ENCODE assay signal across 8 mouse cellular contexts in the genomic region with DNA sequence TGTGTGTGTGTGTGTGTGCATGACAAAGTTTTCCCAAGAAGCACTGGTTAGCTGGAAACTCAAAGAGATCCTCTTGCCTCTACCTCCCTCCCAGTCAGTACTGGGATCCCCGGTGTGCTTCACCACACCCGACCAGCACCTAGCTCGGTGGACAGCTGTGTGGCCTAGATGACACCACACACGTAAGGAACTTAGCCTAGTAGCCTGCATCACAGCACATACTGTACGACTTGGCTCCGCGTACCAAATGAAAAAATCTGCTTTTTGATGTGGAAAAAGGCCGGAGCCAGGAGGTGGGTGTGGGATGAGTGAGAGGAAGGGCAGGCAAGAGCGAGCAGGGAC. TPM values are rescaled to one million over a fixed set of nuclear protein-coding genes. Genes with fewer than 3 reads are reported as not detected.
DNase-seq lines count a peak whose midpoint lies in the region; ATAC-seq and TF ChIP-seq lines count a peak whose summit lies in the region.

No protein-coding gene starts in this region.

- no peak; the same call in 1 of the 2 replicates for ATAC-seq in kidney, postnatal 0 days (replicated peaks; ENCODE audit: low FRiP score, low read depth)
- no peak; the same call in 1 of the 2 replicates for ATAC-seq in hindbrain, embryonic 12.5 days (ENCODE audit: low FRiP score)
- no peak for ATAC-seq in midbrain, embryonic 11.5 days (ENCODE audit: low FRiP score)

- H3K27me3 ChIP-seq in kidney, postnatal 0 days (ENCODE audit: insufficient read depth, low read length): no peaks in the 10 kb centered on the region
- H3K27me3 ChIP-seq in hindbrain, embryonic 12.5 days: no peaks in the 10 kb centered on the region
- no peaks in the 10 kb centered on the region for H3K27me3 ChIP-seq in midbrain, embryonic 11.5 days (ENCODE audit: control insufficient read depth, insufficient read depth, low read length)

- H3K4me1 ChIP-seq in kidney, postnatal 0 days (replicated peaks; ENCODE audit: insufficient read depth, low read length): peaks cover 8% of the 10 kb centered on the region; the same call in 1 of the 2 replicates
- no peaks in the 10 kb centered on the region; the same call in 1 of the 2 replicates for H3K4me1 ChIP-seq in bone marrow, adult 2 months (ENCODE audit: control insufficient read depth, insufficient read depth, low read length)
- H3K4me1 ChIP-seq in hindbrain, embryonic 12.5 days: peaks cover 15% of the 10 kb centered on the region
- peaks cover 12% of the 10 kb centered on the region for H3K4me1 ChIP-seq in midbrain, embryonic 11.5 days (ENCODE audit: control insufficient read depth, insufficient read depth, low read length)

- DNase-seq in kidney, postnatal 0 days (ENCODE audit: low spot score): no peak
- no peak for DNase-seq in kidney, postnatal 10 days
- no peak for DNase-seq in midbrain, embryonic 11.5 days (ENCODE audit: low spot score, missing footprints)
- DNase-seq in T-cell, adult 2 months (ENCODE audit: low spot score): no peak
- DNase-seq in adrenal gland, postnatal 25 days: no peak
- no peak for DNase-seq in urinary bladder, postnatal 36 days (ENCODE audit: low spot score in 2 of 2)

- peak overlapping the region; percentile 72 for H3K4me2 ChIP-seq in kidney, postnatal 0 days (ENCODE audit: low read length)
- H3K4me2 ChIP-seq in hindbrain, embryonic 12.5 days (replicated peaks): peak overlapping the region; percentile 84
- peak overlapping the region; percentile 82 for H3K4me2 ChIP-seq in midbrain, embryonic 11.5 days

- no peaks in the 10 kb centered on the region for H3K9me3 ChIP-seq in kidney, postnatal 0 days (replicated peaks; ENCODE audit: low read length)
- H3K9me3 ChIP-seq in hindbrain, embryonic 12.5 days (replicated peaks): no peaks in the 10 kb centered on the region
- no peaks in the 10 kb centered on the region for H3K9me3 ChIP-seq in midbrain, embryonic 11.5 days (ENCODE audit: control insufficient read depth, low read length)

- H3K4me3 ChIP-seq in kidney, postnatal 0 days (replicated peaks; ENCODE audit: low read depth, low read length): peak overlapping the region; percentile 66
- peak overlapping the region; percentile 78 for H3K4me3 ChIP-seq in bone marrow, adult 2 months (replicated peaks; ENCODE audit: control insufficient read depth, low read depth, low read length)
- H3K4me3 ChIP-seq in hindbrain, embryonic 12.5 days: peak overlapping the region; percentile 51
- H3K4me3 ChIP-seq in midbrain, embryonic 11.5 days (ENCODE audit: low read depth, low read length): peak overlapping the region; percentile 68

- H3K27ac ChIP-seq in kidney, postnatal 0 days: peak overlapping the region; percentile 67
- peak overlapping the region; percentile 55 for H3K27ac ChIP-seq in bone marrow, adult 2 months (ENCODE audit: control insufficient read depth, insufficient read depth, low read depth, low read length, poor library complexity)
- H3K27ac ChIP-seq in hindbrain, embryonic 12.5 days: peak overlapping the region; percentile 58
- no peak overlapping the region for H3K27ac ChIP-seq in midbrain, embryonic 11.5 days (ENCODE audit: low read depth, low read length)

- no peak for TF ChIP-seq POLR2A in bone marrow, adult 2 months (IDR thresholded peaks at IDR 0.05; ENCODE audit: borderline replicate concordance, control insufficient read depth, low read depth, low read length)

- WGBS in kidney, postnatal 0 days: under 1% methylated on average over 9 of the region's 9 CpGs
- WGBS in bone marrow, adult 2 months: under 1% methylated on average over 9 of the region's 9 CpGs
- WGBS in hindbrain, embryonic 12.5 days: 1% methylated on average over 9 of the region's 9 CpGs
- WGBS in midbrain, embryonic 11.5 days: 2% methylated on average over 9 of the region's 9 CpGs

- H3K9ac ChIP-seq in kidney, postnatal 0 days (ENCODE audit: low read depth, low read length): peak overlapping the region; percentile 53
- H3K9ac ChIP-seq in hindbrain, embryonic 12.5 days: peak overlapping the region; percentile 69
- H3K9ac ChIP-seq in midbrain, embryonic 11.5 days (ENCODE audit: low read length): peak overlapping the region; percentile 81

- no peaks in the 10 kb centered on the region for H3K36me3 ChIP-seq in kidney, postnatal 0 days (ENCODE audit: insufficient read depth, low read length)
- no peaks in the 10 kb centered on the region for H3K36me3 ChIP-seq in hindbrain, embryonic 12.5 days
- H3K36me3 ChIP-seq in midbrain, embryonic 11.5 days (ENCODE audit: control insufficient read depth, insufficient read depth, low read length): no peaks in the 10 kb centered on the region

- no peak for TF ChIP-seq CTCF in kidney, postnatal 0 days (IDR thresholded peaks at IDR 0.05; ENCODE audit: low read depth)
- no peak for TF ChIP-seq CTCF in bone marrow, adult 2 months (IDR thresholded peaks at IDR 0.05; ENCODE audit: control insufficient read depth, insufficient read depth, low read length)

RNA-seq across cellular contexts. Expression of a gene that starts 0.5 kb away (rescaled TPM):
- polyA plus RNA-seq in kidney, postnatal 0 days (2015; fragmentation: Nextera tagmentation; extraction: Ambion mirVana): 9.9 and 10.6 TPM in 2 replicates
- polyA plus RNA-seq in bone marrow, adult 2 months (2011; ENCODE audit: insufficient read depth, insufficient read length, low replicate concordance, missing spikeins): 49.9 and 67.4 TPM in 2 replicates
- 8.0 and 9.0 TPM in 2 replicates for polyA plus RNA-seq in hindbrain, embryonic 12.5 days (2016; fragmentation: Nextera tagmentation; extraction: Ambion mirVana)
- polyA plus RNA-seq in midbrain, embryonic 11.5 days (2014; fragmentation: Nextera tagmentation; extraction: Ambion mirVana): 10.5 and 11.1 TPM in 2 replicates
- 4.1 and 5.0 TPM in 2 replicates for total RNA-seq in adrenal gland, postnatal 25 days (2021)
